Mouse (Mus musculus) midbrain, embryonic 10.5 days (tissue): ENCODE data around the gene Clasp1. TPM values are rescaled to one million over a fixed set of nuclear protein-coding genes. Genes with fewer than 3 reads are reported as not detected.
"Not testable (repeated sequence)": the region's sequence is repeated elsewhere in the genome, so short reads cannot be mapped to it uniquely, and the experiment has no call there.

Experiments
- DNase-seq: peaks from one replicate; pipeline ENCODE4 v3.0.0-alpha.2; 2017; ENCODE audit warnings: low spot score
- H3K27ac ChIP-seq: fragments of 300-500 bp; sonication (generic); replicated peaks from 2 replicates; pipeline ENCODE4 v1.5.1; 2016; ENCODE audit warnings: mild to moderate bottlenecking
- H3K27me3 ChIP-seq: fragments of 300-500 bp; sonication (generic); 2 replicates; pipeline ENCODE4 v1.6.1; 2016; ENCODE audit warnings: low read depth, mild to moderate bottlenecking; ENCODE audit not compliant: poor library complexity, severe bottlenecking
- H3K36me3 ChIP-seq: fragments of 300-500 bp; sonication (generic); 2 replicates; pipeline ENCODE4 v1.6.1; 2016; ENCODE audit warnings: mild to moderate bottlenecking, moderate library complexity
- H3K4me1 ChIP-seq: fragments of 300-500 bp; sonication (generic); 2 replicates; pipeline ENCODE4 v1.6.1; 2016
- H3K4me3 ChIP-seq: fragments of 300-500 bp; sonication (generic); 2 replicates; pipeline ENCODE4 v1.5.1; 2016; ENCODE audit warnings: mild to moderate bottlenecking, moderate library complexity
- H3K9me3 ChIP-seq: fragments of 300-500 bp; sonication (generic); replicated peaks from 2 replicates; pipeline ENCODE4 v1.6.1; 2016; ENCODE audit warnings: mild to moderate bottlenecking
- WGBS: fragments of 180-500 bp; shearing (Covaris S2); methylation state at CpG from one replicate; pipeline ENCODE4 v1.1.7; 2016; 5-methylcytosine and 5-hydroxymethylcytosine counted together
- polyA plus RNA-seq: library from polyadenylated mRNA; unstranded; fragments of >200 nt; fragmentation: Nextera tagmentation; extraction: Ambion mirVana; gene quantifications from 2 replicates; pipeline ENCODE4 v1.2.1, GENCODE M21; 2016

Gene Clasp1
- polyA plus RNA-seq, 1 experiment from 2014 or later, result 87.3 TPM

- no peaks in the 10 kb centered on the region for H3K27me3 ChIP-seq
- no peak overlapping the region for H3K4me3 ChIP-seq
- H3K36me3 ChIP-seq, result peaks cover 91% of the 10 kb centered on the region
- peaks cover 9% of the 10 kb centered on the region for H3K4me1 ChIP-seq
- no peak overlapping the region for H3K27ac ChIP-seq
- no peaks in the 10 kb centered on the region for H3K9me3 ChIP-seq
- 94% methylated on average over 4 of the region's 4 CpGs for WGBS
- no peak for DNase-seq
Observed at GRCm38 (mm10) chr1:118592933-118593332, 204.1 kb downstream of the Clasp1 start.

GRCm38 (mm10) chr1:118595395-118595794 lies 206.5 kb downstream of the Clasp1 start:
- Histone ChIP-seq H3K4me1 (no peaks in the 10 kb centered on the region), H3K4me3 (no peak overlapping the region), H3K27me3 (no peaks in the 10 kb centered on the region), H3K36me3 (peaks cover 98% of the 10 kb centered on the region), H3K27ac (no peak overlapping the region), H3K9me3 (no peaks in the 10 kb centered on the region)
- WGBS, result 85% methylated on average over 2 of the region's 2 CpGs
- no peak for DNase-seq

- Histone ChIP-seq H3K27me3 (no peaks in the 10 kb centered on the region), H3K27ac (no peak overlapping the region), H3K4me1 (no peaks in the 10 kb centered on the region), H3K36me3 (peaks cover 98% of the 10 kb centered on the region), H3K9me3 (no peaks in the 10 kb centered on the region), H3K4me3 (no peak overlapping the region)
- 92% methylated on average over 2 of the region's 2 CpGs for WGBS
- no peak for DNase-seq
Observed at GRCm38 (mm10) chr1:118597475-118598213, 208.8 kb downstream of the Clasp1 start.

- no peak for DNase-seq
- H3K27ac ChIP-seq, result no peak overlapping the region
- no peaks in the 10 kb centered on the region for H3K9me3 ChIP-seq
- peaks cover 98% of the 10 kb centered on the region for H3K36me3 ChIP-seq
- 93% methylated on average over 3 of the region's 3 CpGs for WGBS
- H3K4me3 ChIP-seq, result no peak overlapping the region
- H3K4me1 ChIP-seq, result no peaks in the 10 kb centered on the region
- H3K27me3 ChIP-seq, result no peaks in the 10 kb centered on the region
Observed at GRCm38 (mm10) chr1:118598339-118598738, 209.5 kb downstream of the Clasp1 start.

- Histone ChIP-seq H3K4me3 (no peak overlapping the region), H3K27ac (no peak overlapping the region), H3K9me3 (no peaks in the 10 kb centered on the region), H3K4me1 (no peaks in the 10 kb centered on the region), H3K27me3 (no peaks in the 10 kb centered on the region), H3K36me3 (peaks cover 27% of the 10 kb centered on the region)
- DNase-seq, result no peak
- 99% methylated on average over 3 of the region's 3 CpGs for WGBS
Observed at GRCm38 (mm10) chr1:118613631-118614183, 224.8 kb downstream of the Clasp1 start.

GRCm38 (mm10) chr1:118621055-118621454 lies 232.2 kb downstream of the Clasp1 start:
- H3K4me3 ChIP-seq, H3K27me3 ChIP-seq, H3K27ac ChIP-seq, H3K4me1 ChIP-seq, DNase-seq, H3K9me3 ChIP-seq, H3K36me3 ChIP-seq: not testable (repeated sequence)
- 81% methylated on average over 5 of the region's 5 CpGs for WGBS

GRCm38 (mm10) chr1:118622857-118623256 lies 234.0 kb downstream of the Clasp1 start:
- Histone ChIP-seq H3K4me1 (peaks cover 15% of the 10 kb centered on the region), H3K9me3 (no peaks in the 10 kb centered on the region), H3K27ac (no peak overlapping the region), H3K36me3 (no peaks in the 10 kb centered on the region), H3K27me3 (peaks cover 24% of the 10 kb centered on the region), H3K4me3 (no peak overlapping the region)
- WGBS, result 56% methylated on average over 3 of the region's 3 CpGs
- no peak for DNase-seq

GRCm38 (mm10) chr1:118625461-118625860 lies 236.6 kb downstream of the Clasp1 start:
- WGBS, result 22% methylated on average over 6 of the region's 6 CpGs
- no peaks in the 10 kb centered on the region for H3K36me3 ChIP-seq
- no peak overlapping the region for H3K27ac ChIP-seq
- peaks cover 49% of the 10 kb centered on the region for H3K27me3 ChIP-seq
- DNase-seq, result no peak
- H3K4me1 ChIP-seq, result peaks cover 23% of the 10 kb centered on the region
- no peaks in the 10 kb centered on the region for H3K9me3 ChIP-seq
- H3K4me3 ChIP-seq, result no peak overlapping the region

- Histone ChIP-seq H3K4me3 (no peak overlapping the region), H3K9me3 (no peaks in the 10 kb centered on the region), H3K4me1 (peaks cover 23% of the 10 kb centered on the region), H3K27me3 (peaks cover 51% of the 10 kb centered on the region), H3K36me3 (no peaks in the 10 kb centered on the region), H3K27ac (no peak overlapping the region)
- no peak for DNase-seq
- 54% methylated on average over 2 of the region's 2 CpGs for WGBS
Observed at GRCm38 (mm10) chr1:118625921-118626320, 237.1 kb downstream of the Clasp1 start.

- no peak overlapping the region for H3K4me3 ChIP-seq
- 87% methylated on average over 2 of the region's 2 CpGs for WGBS
- peaks cover 54% of the 10 kb centered on the region for H3K27me3 ChIP-seq
- H3K4me1 ChIP-seq, result peaks cover 23% of the 10 kb centered on the region
- H3K27ac ChIP-seq, result no peak overlapping the region
- no peaks in the 10 kb centered on the region for H3K9me3 ChIP-seq
- no peaks in the 10 kb centered on the region for H3K36me3 ChIP-seq
- no peak for DNase-seq
Observed at GRCm38 (mm10) chr1:118626452-118626851, 237.6 kb downstream of the Clasp1 start.

GRCm38 (mm10) chr1:118627781-118628464 lies 239.1 kb downstream of the Clasp1 start, which contains the start of gene Tfcp2l1:
TSS of gene Tfcp2l1 (plus strand) at chr1:118627945.
- peak; percentile 62 for DNase-seq
- Histone ChIP-seq H3K9me3 (no peaks in the 10 kb centered on the region), H3K27me3 (peaks cover 54% of the 10 kb centered on the region), H3K27ac (no peak within 1 kb of the TSS; the same call in 1 of the 2 replicates), H3K36me3 (no peaks in the 10 kb centered on the region), H3K4me1 (peaks cover 23% of the 10 kb centered on the region), H3K4me3 (peak within 1 kb of the TSS; percentile 64)
- under 1% methylated on average over 48 of the region's 48 CpGs for WGBS

GRCm38 (mm10) chr1:118633415-118633980 lies 244.6 kb downstream of the Clasp1 start:
- H3K27me3 ChIP-seq, result peaks cover 24% of the 10 kb centered on the region
- no peak overlapping the region for H3K4me3 ChIP-seq
- peaks cover 2% of the 10 kb centered on the region for H3K4me1 ChIP-seq
- H3K9me3 ChIP-seq, result no peaks in the 10 kb centered on the region
- no peak overlapping the region for H3K27ac ChIP-seq
- WGBS, result 91% methylated on average over 4 of the region's 4 CpGs
- no peaks in the 10 kb centered on the region for H3K36me3 ChIP-seq
- DNase-seq, result no peak
